Mouse (Mus musculus) hindbrain, postnatal 0 days (tissue): ENCODE data around the gene Clcf1. TPM values are rescaled to one million over a fixed set of nuclear protein-coding genes. Genes with fewer than 3 reads are reported as not detected.

ENCODE experiments used
- ATAC-seq: fragments of 200-750 bp; cut with Nextera tagmentation; 2 replicates; pipeline ENCODE4 v1.8.0; 2017; ENCODE audit warnings: mild to moderate bottlenecking, moderate TSS enrichment, moderate library complexity
- DNase-seq: peaks from one replicate; pipeline ENCODE4 v3.0.0-alpha.2; 2015; ENCODE audit warnings: low spot score
- H3K27ac ChIP-seq: fragments of 300-500 bp; sonication (generic); 2 replicates; pipeline ENCODE4 v1.5.1; 2014; ENCODE audit warnings: mild to moderate bottlenecking
- H3K27me3 ChIP-seq: fragments of 300-500 bp; sonication (generic); 2 replicates; pipeline ENCODE4 v1.6.1; 2014; ENCODE audit warnings: low read length, mixed read lengths; ENCODE audit not compliant: insufficient read depth
- H3K36me3 ChIP-seq: fragments of 300-500 bp; sonication (generic); 2 replicates; pipeline ENCODE4 v1.6.1; 2014; ENCODE audit warnings: low read length, mixed read lengths; ENCODE audit not compliant: insufficient read depth
- H3K4me1 ChIP-seq: fragments of 300-500 bp; sonication (generic); 2 replicates; pipeline ENCODE4 v1.6.1; 2014; ENCODE audit warnings: antibody characterized with exemption, low read length, mixed read lengths; ENCODE audit not compliant: insufficient read depth
- H3K4me2 ChIP-seq: fragments of 300-500 bp; sonication (generic); 2 replicates; pipeline ENCODE4 v1.6.1; 2014; ENCODE audit warnings: low read depth, mild to moderate bottlenecking, low read length, moderate library complexity, mixed read lengths
- H3K4me3 ChIP-seq: fragments of 300-500 bp; sonication (generic); 2 replicates; pipeline ENCODE4 v1.5.1; 2014; ENCODE audit warnings: low read length
- H3K9ac ChIP-seq: fragments of 300-500 bp; sonication (generic); replicated peaks from 2 replicates; pipeline ENCODE4 v1.6.1; 2014; ENCODE audit warnings: mild to moderate bottlenecking, low read length, moderate library complexity, mixed read lengths
- H3K9me3 ChIP-seq: fragments of 300-500 bp; sonication (generic); 2 replicates; pipeline ENCODE4 v1.6.1; 2016; ENCODE audit warnings: low read length, mixed read lengths
- CTCF ChIP-seq: IDR thresholded peaks from 2 replicates; pipeline ENCODE4 v1.5.1; 2016; ENCODE audit warnings: antibody characterized with exemption, control low read depth, low read depth
- WGBS: fragments of 180-500 bp; shearing (Covaris S2); extraction: QIAGEN DNeasy Blood & Tissue Kit; methylation state at CpG from one replicate; pipeline ENCODE4 v1.1.7; 2014; 5-methylcytosine and 5-hydroxymethylcytosine counted together
- polyA plus RNA-seq: library from polyadenylated mRNA; unstranded; fragments of >200 nt; fragmentation: Nextera tagmentation; extraction: Ambion mirVana; gene quantifications from 2 replicates; pipeline ENCODE4 v1.2.1, GENCODE M21; 2015
- total RNA-seq: library from RNA; depleted of rRNA; stranded (reverse); fragments of >200 nt; gene quantifications from 2 replicates; pipeline ENCODE4 v1.2.3, GENCODE M21; 2014

The Clcf1 gene
- total and polyA plus RNA-seq, 2 experiments from 2014 or later = 0.42 to 0.83 TPM

GRCm38 (mm10) chr19:4229451-4230076 lies 15.5 kb downstream of the Clcf1 start:
- TF ChIP-seq CTCF = no peak
- Histone ChIP-seq H3K4me2 (no peak overlapping the region), H3K9me3 (no peaks in the 10 kb centered on the region), H3K4me1 (peaks cover 6% of the 10 kb centered on the region; the same call in 1 of the 2 replicates), H3K4me3 (no peak overlapping the region), H3K9ac (no peak overlapping the region), H3K27ac (no peak overlapping the region), H3K27me3 (no peaks in the 10 kb centered on the region), H3K36me3 (no peaks in the 10 kb centered on the region)
- WGBS = 30% methylated on average over 9 of the region's 9 CpGs
- DNase-seq = no peak
- no peak for ATAC-seq

GRCm38 (mm10) chr19:4230415-4230814 lies 16.4 kb downstream of the Clcf1 start:
- Histone ChIP-seq H3K36me3 (no peaks in the 10 kb centered on the region), H3K4me2 (no peak overlapping the region), H3K9ac (no peak overlapping the region), H3K4me3 (no peak overlapping the region), H3K9me3 (no peaks in the 10 kb centered on the region), H3K27ac (no peak overlapping the region), H3K4me1 (peaks cover 6% of the 10 kb centered on the region; the same call in 1 of the 2 replicates), H3K27me3 (no peaks in the 10 kb centered on the region)
- no peak for ATAC-seq
- no peak for DNase-seq
- WGBS = 67% methylated on average over 8 of the region's 8 CpGs
- no peak for TF ChIP-seq CTCF

- H3K4me3 ChIP-seq = peak within 1 kb of the TSS; percentile 44
- WGBS = 11% methylated on average over 26 of the region's 26 CpGs
- H3K9ac ChIP-seq = peak within 1 kb of the TSS; percentile 59
- DNase-seq (peak; percentile 97), ATAC-seq (peak; percentile 95)
- H3K9me3 ChIP-seq = no peaks in the 10 kb centered on the region
- H3K36me3 ChIP-seq = no peaks in the 10 kb centered on the region
- peaks cover 6% of the 10 kb centered on the region; the same call in 1 of the 2 replicates for H3K4me1 ChIP-seq
- no peak for TF ChIP-seq CTCF
- H3K4me2 ChIP-seq = peak within 1 kb of the TSS; percentile 80
- H3K27me3 ChIP-seq = no peaks in the 10 kb centered on the region
- peak within 1 kb of the TSS; percentile 77 for H3K27ac ChIP-seq
Observed at GRCm38 (mm10) chr19:4231253-4232185, 17.5 kb downstream of the Clcf1 start, which contains the start of gene Pold4. Gene Pold4 (plus strand): TSS chr19:4231899.

DNA sequence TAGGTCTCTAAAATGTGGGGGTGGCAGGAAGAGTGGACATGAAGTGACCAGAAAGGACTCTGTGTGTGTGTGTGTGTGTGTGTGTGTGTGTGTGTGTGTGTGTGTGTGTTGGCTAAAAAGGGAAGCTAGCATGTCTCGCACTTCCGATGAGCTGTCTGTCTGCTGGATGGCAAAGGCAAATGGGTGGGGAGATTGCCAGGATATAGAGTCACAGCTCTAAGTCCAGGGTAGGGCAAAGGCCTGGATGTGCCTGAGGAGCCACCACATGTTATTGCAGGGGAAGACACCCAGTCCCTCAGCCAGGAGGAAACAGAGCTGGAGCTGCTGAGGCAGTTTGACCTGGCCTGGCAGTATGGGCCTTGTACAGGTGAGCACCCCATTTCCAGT lies 18.1 kb downstream of the Clcf1 start:
- no peaks in the 10 kb centered on the region for H3K36me3 ChIP-seq
- peak overlapping the region; percentile 59 for H3K9ac ChIP-seq
- H3K4me2 ChIP-seq = peak overlapping the region; percentile 80
- no peak for DNase-seq
- H3K9me3 ChIP-seq = no peaks in the 10 kb centered on the region
- WGBS = 13% methylated on average over 2 of the region's 2 CpGs
- peaks cover 6% of the 10 kb centered on the region; the same call in 1 of the 2 replicates for H3K4me1 ChIP-seq
- H3K27me3 ChIP-seq = no peaks in the 10 kb centered on the region
- H3K4me3 ChIP-seq = peak overlapping the region; percentile 44
- ATAC-seq = no peak; the same call in 1 of the 2 replicates
- H3K27ac ChIP-seq = peak overlapping the region; percentile 77
- TF ChIP-seq CTCF = no peak

DNA sequence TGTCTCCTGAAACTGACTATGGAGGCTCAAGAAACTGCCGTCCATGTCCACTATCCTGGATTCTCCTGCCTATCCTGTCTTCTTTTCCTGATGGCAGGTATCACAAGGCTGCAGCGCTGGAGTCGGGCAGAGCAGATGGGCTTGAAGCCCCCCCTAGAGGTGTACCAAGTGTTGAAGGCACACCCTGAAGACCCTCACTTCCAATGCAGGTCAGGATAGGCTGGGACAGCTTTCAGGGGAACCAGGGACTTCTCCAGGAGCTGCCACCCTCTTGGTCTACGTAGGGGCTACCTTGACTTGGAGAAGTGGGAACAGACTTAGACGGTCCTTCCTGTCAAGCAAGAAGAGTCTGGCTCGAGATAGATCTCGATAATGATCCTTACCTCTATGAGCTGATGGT lies 18.6 kb downstream of the Clcf1 start:
- no peaks in the 10 kb centered on the region for H3K9me3 ChIP-seq
- H3K9ac ChIP-seq = peak overlapping the region; percentile 59; the same call in 1 of the 2 replicates
- DNase-seq (no peak), ATAC-seq (no peak)
- no peak overlapping the region for H3K4me3 ChIP-seq
- no peak for TF ChIP-seq CTCF
- H3K4me2 ChIP-seq = peak overlapping the region; percentile 80
- 80% methylated on average over 7 of the region's 7 CpGs for WGBS
- H3K4me1 ChIP-seq = peaks cover 6% of the 10 kb centered on the region; the same call in 1 of the 2 replicates
- H3K36me3 ChIP-seq = no peaks in the 10 kb centered on the region
- no peaks in the 10 kb centered on the region for H3K27me3 ChIP-seq
- peak overlapping the region; percentile 77 for H3K27ac ChIP-seq

DNA sequence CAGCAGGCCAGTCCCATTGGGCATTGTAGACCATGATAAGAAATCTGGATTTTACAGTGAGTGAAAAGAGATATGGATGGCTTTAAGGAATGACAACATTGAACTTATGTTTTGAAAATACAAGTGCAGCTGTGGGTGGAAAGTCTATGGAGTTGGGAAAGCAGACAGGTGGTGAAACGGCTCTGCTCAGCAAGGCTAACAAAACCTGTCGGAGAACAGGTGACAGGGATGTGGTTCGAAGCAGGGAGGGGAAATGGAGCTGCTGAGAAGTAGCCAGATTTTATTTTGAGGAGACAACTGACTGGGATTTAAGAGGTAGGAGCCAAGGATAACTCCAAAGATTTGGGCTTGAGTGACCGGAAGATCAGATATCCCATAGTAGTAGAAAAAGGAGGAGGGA lies 20.5 kb downstream of the Clcf1 start:
- Histone ChIP-seq H3K4me1 (peaks cover 6% of the 10 kb centered on the region; the same call in 1 of the 2 replicates), H3K9ac (no peak overlapping the region), H3K27ac (no peak overlapping the region), H3K36me3 (no peaks in the 10 kb centered on the region), H3K4me2 (no peak overlapping the region), H3K9me3 (no peaks in the 10 kb centered on the region), H3K27me3 (no peaks in the 10 kb centered on the region), H3K4me3 (no peak overlapping the region)
- TF ChIP-seq CTCF = no peak
- no peak for ATAC-seq
- DNase-seq = no peak
- WGBS = 75% methylated on average over 4 of the region's 4 CpGs
